Mouse (Mus musculus) forebrain, embryonic 15.5 days (tissue): ENCODE measurements around the gene Peli2. TPM values are rescaled to one million over a fixed set of nuclear protein-coding genes. Genes with fewer than 3 reads are reported as not detected.
A peak's percentile ranks its signal among the peaks of the same experiment; 100 is the strongest.

ENCODE experiments used
- ATAC-seq: fragments of 200-750 bp; cut with Nextera tagmentation; replicated peaks from 2 replicates; pipeline ENCODE4 v1.8.0; 2017; ENCODE audit warnings: mild to moderate bottlenecking, moderate TSS enrichment, moderate library complexity
- H3K27ac ChIP-seq: fragments of 300-500 bp; sonication (generic); replicated peaks from 2 replicates; pipeline ENCODE4 v1.5.1; 2015; ENCODE audit warnings: mild to moderate bottlenecking, inconsistent platforms
- H3K27me3 ChIP-seq: fragments of 300-500 bp; sonication (generic); 2 replicates; pipeline ENCODE4 v1.6.1; 2015; ENCODE audit warnings: inconsistent platforms
- H3K36me3 ChIP-seq: fragments of 300-500 bp; sonication (generic); 2 replicates; pipeline ENCODE4 v1.6.1; 2015; ENCODE audit warnings: mild to moderate bottlenecking, inconsistent platforms
- H3K4me1 ChIP-seq: fragments of 300-500 bp; sonication (generic); 2 replicates; pipeline ENCODE4 v1.6.1; 2015; ENCODE audit warnings: inconsistent platforms
- H3K4me2 ChIP-seq: fragments of 300-500 bp; sonication (generic); replicated peaks from 2 replicates; pipeline ENCODE4 v1.6.1; 2015; ENCODE audit warnings: mild to moderate bottlenecking, inconsistent platforms
- H3K4me3 ChIP-seq: fragments of 300-500 bp; sonication (generic); 2 replicates; pipeline ENCODE4 v1.5.1; 2015; ENCODE audit warnings: mild to moderate bottlenecking, inconsistent platforms
- H3K9ac ChIP-seq: fragments of 300-500 bp; sonication (generic); replicated peaks from 2 replicates; pipeline ENCODE4 v1.6.1; 2015; ENCODE audit warnings: mild to moderate bottlenecking, inconsistent platforms
- H3K9me3 ChIP-seq: fragments of 300-500 bp; sonication (generic); 2 replicates; pipeline ENCODE4 v1.6.1; 2016; ENCODE audit warnings: inconsistent platforms
- WGBS: fragments of 180-500 bp; shearing (Covaris S2); methylation state at CpG from one replicate; pipeline ENCODE4 v1.1.7; 2015; ENCODE audit warnings: mixed read lengths; 5-methylcytosine and 5-hydroxymethylcytosine counted together
- polyA plus RNA-seq: library from polyadenylated mRNA; unstranded; fragments of >200 nt; fragmentation: Nextera tagmentation; extraction: Ambion mirVana; gene quantifications from 2 replicates; pipeline ENCODE4 v1.2.1, GENCODE M21; 2015

The Peli2 gene
- polyA plus RNA-seq, 1 experiment from 2014 or later, result 11.6 TPM

- Histone ChIP-seq H3K4me2 (no peak overlapping the region), H3K36me3 (no peaks in the 10 kb centered on the region), H3K9me3 (no peaks in the 10 kb centered on the region), H3K9ac (no peak overlapping the region), H3K4me3 (no peak overlapping the region), H3K4me1 (peaks cover 2% of the 10 kb centered on the region; the same call in 1 of the 2 replicates), H3K27me3 (no peaks in the 10 kb centered on the region), H3K27ac (no peak overlapping the region)
- WGBS, result 96% methylated on average over 11 of the region's 11 CpGs
- ATAC-seq, result no peak
Measured at GRCm38 (mm10) chr14:48212839-48213238, 92.2 kb downstream of the Peli2 start.

GRCm38 (mm10) chr14:48213593-48213992 is 93.0 kb downstream of the Peli2 start:
- no peak; the same call in 1 of the 2 replicates for ATAC-seq
- H3K9me3 ChIP-seq, result no peaks in the 10 kb centered on the region
- H3K9ac ChIP-seq, result no peak overlapping the region
- no peak overlapping the region for H3K4me2 ChIP-seq
- H3K4me1 ChIP-seq, result no peaks in the 10 kb centered on the region
- H3K27me3 ChIP-seq, result no peaks in the 10 kb centered on the region
- no peaks in the 10 kb centered on the region for H3K36me3 ChIP-seq
- 80% methylated on average over 15 of the region's 15 CpGs for WGBS
- H3K4me3 ChIP-seq, result no peak overlapping the region
- no peak overlapping the region for H3K27ac ChIP-seq

GRCm38 (mm10) chr14:48222051-48222450 is 101.4 kb downstream of the Peli2 start:
- H3K4me3 ChIP-seq, result no peak overlapping the region
- H3K4me1 ChIP-seq, result peaks cover 8% of the 10 kb centered on the region; the same call in 1 of the 2 replicates
- ATAC-seq, result no peak
- H3K27ac ChIP-seq, result no peak overlapping the region
- no peak overlapping the region for H3K4me2 ChIP-seq
- H3K9me3 ChIP-seq, result no peaks in the 10 kb centered on the region
- WGBS, result 82% methylated on average over 9 of the region's 9 CpGs
- no peaks in the 10 kb centered on the region for H3K27me3 ChIP-seq
- no peak overlapping the region for H3K9ac ChIP-seq
- no peaks in the 10 kb centered on the region for H3K36me3 ChIP-seq

GRCm38 (mm10) chr14:48222684-48223083 is 102.1 kb downstream of the Peli2 start:
- H3K36me3 ChIP-seq, result no peaks in the 10 kb centered on the region
- H3K4me3 ChIP-seq, result no peak overlapping the region
- H3K27me3 ChIP-seq, result no peaks in the 10 kb centered on the region
- no peak overlapping the region for H3K27ac ChIP-seq
- H3K4me1 ChIP-seq, result peaks cover 8% of the 10 kb centered on the region; the same call in 1 of the 2 replicates
- H3K4me2 ChIP-seq, result no peak overlapping the region
- WGBS, result 77% methylated on average over 9 of the region's 9 CpGs
- no peak overlapping the region for H3K9ac ChIP-seq
- no peaks in the 10 kb centered on the region for H3K9me3 ChIP-seq
- ATAC-seq, result no peak

GRCm38 (mm10) chr14:48224203-48224602 is 103.6 kb downstream of the Peli2 start:
- Histone ChIP-seq H3K4me1 (peaks cover 8% of the 10 kb centered on the region; the same call in 1 of the 2 replicates), H3K27me3 (no peaks in the 10 kb centered on the region), H3K9me3 (no peaks in the 10 kb centered on the region), H3K9ac (no peak overlapping the region), H3K4me3 (no peak overlapping the region), H3K27ac (0 out of 2 replicates have a peak overlapping the region, but pooled peaks have one; percentile 12), H3K4me2 (no peak overlapping the region), H3K36me3 (no peaks in the 10 kb centered on the region)
- ATAC-seq, result no peak
- WGBS, result 82% methylated on average over 1 of the region's 1 CpGs

GRCm38 (mm10) chr14:48224861-48225300 is 104.3 kb downstream of the Peli2 start:
- WGBS, result 43% methylated on average over 5 of the region's 5 CpGs
- no peak overlapping the region for H3K4me2 ChIP-seq
- H3K36me3 ChIP-seq, result no peaks in the 10 kb centered on the region
- H3K4me1 ChIP-seq, result peaks cover 8% of the 10 kb centered on the region; the same call in 1 of the 2 replicates
- H3K27me3 ChIP-seq, result no peaks in the 10 kb centered on the region
- H3K9ac ChIP-seq, result no peak overlapping the region
- ATAC-seq, result no peak
- no peak overlapping the region for H3K4me3 ChIP-seq
- peak overlapping the region; percentile 12; the same call in 1 of the 2 replicates for H3K27ac ChIP-seq
- H3K9me3 ChIP-seq, result no peaks in the 10 kb centered on the region

GRCm38 (mm10) chr14:48225810-48226446 is 105.3 kb downstream of the Peli2 start:
- no peaks in the 10 kb centered on the region for H3K9me3 ChIP-seq
- H3K4me1 ChIP-seq, result 0 out of 2 replicates have a peak, but pooled peaks cover 4% of the 10 kb centered on the region
- no peak overlapping the region for H3K27ac ChIP-seq
- 76% methylated on average over 7 of the region's 7 CpGs for WGBS
- no peak; the same call in 1 of the 2 replicates for ATAC-seq
- H3K4me2 ChIP-seq, result no peak overlapping the region
- H3K4me3 ChIP-seq, result no peak overlapping the region
- H3K36me3 ChIP-seq, result no peaks in the 10 kb centered on the region
- H3K9ac ChIP-seq, result no peak overlapping the region
- no peaks in the 10 kb centered on the region for H3K27me3 ChIP-seq

- no peaks in the 10 kb centered on the region for H3K36me3 ChIP-seq
- WGBS, result 73% methylated on average over 10 of the region's 10 CpGs
- H3K4me1 ChIP-seq, result 0 out of 2 replicates have a peak, but pooled peaks cover 4% of the 10 kb centered on the region
- H3K27me3 ChIP-seq, result no peaks in the 10 kb centered on the region
- H3K4me2 ChIP-seq, result no peak overlapping the region
- H3K9me3 ChIP-seq, result no peaks in the 10 kb centered on the region
- H3K27ac ChIP-seq, result no peak overlapping the region
- H3K4me3 ChIP-seq, result no peak overlapping the region
- no peak overlapping the region for H3K9ac ChIP-seq
- ATAC-seq, result no peak
Measured at GRCm38 (mm10) chr14:48226759-48227158, 106.1 kb downstream of the Peli2 start.

GRCm38 (mm10) chr14:48234785-48235519 is 114.3 kb downstream of the Peli2 start:
- Histone ChIP-seq H3K4me3 (no peak overlapping the region), H3K27ac (no peak overlapping the region), H3K4me2 (no peak overlapping the region), H3K9ac (no peak overlapping the region), H3K9me3 (no peaks in the 10 kb centered on the region), H3K27me3 (no peaks in the 10 kb centered on the region), H3K4me1 (peaks cover 9% of the 10 kb centered on the region; the same call in 1 of the 2 replicates), H3K36me3 (no peaks in the 10 kb centered on the region)
- 64% methylated on average over 20 of the region's 20 CpGs for WGBS
- ATAC-seq, result peak; percentile 55

- WGBS, result 85% methylated on average over 7 of the region's 7 CpGs
- H3K4me3 ChIP-seq, result no peak overlapping the region
- H3K4me2 ChIP-seq, result no peak overlapping the region
- no peak overlapping the region for H3K9ac ChIP-seq
- H3K36me3 ChIP-seq, result no peaks in the 10 kb centered on the region
- H3K27me3 ChIP-seq, result no peaks in the 10 kb centered on the region
- H3K27ac ChIP-seq, result no peak overlapping the region
- H3K9me3 ChIP-seq, result no peaks in the 10 kb centered on the region
- H3K4me1 ChIP-seq, result 0 out of 2 replicates have a peak, but pooled peaks cover 4% of the 10 kb centered on the region
- ATAC-seq, result no peak
Measured at GRCm38 (mm10) chr14:48241335-48241734, 120.7 kb downstream of the Peli2 start.

- WGBS, result 58% methylated on average over 3 of the region's 3 CpGs
Measured at GRCm38 (mm10) chr14:48246236-48246635, 125.6 kb downstream of the Peli2 start.

GRCm38 (mm10) chr14:48246963-48247362 is 126.3 kb downstream of the Peli2 start:
- no peak for ATAC-seq
- no peak overlapping the region for H3K9ac ChIP-seq
- H3K27ac ChIP-seq, result peak overlapping the region; percentile 18; the same call in 1 of the 2 replicates
- H3K4me1 ChIP-seq, result 0 out of 2 replicates have a peak, but pooled peaks cover 7% of the 10 kb centered on the region
- H3K9me3 ChIP-seq, result no peaks in the 10 kb centered on the region
- H3K27me3 ChIP-seq, result no peaks in the 10 kb centered on the region
- H3K4me3 ChIP-seq, result no peak overlapping the region
- H3K4me2 ChIP-seq, result no peak overlapping the region
- H3K36me3 ChIP-seq, result no peaks in the 10 kb centered on the region
- 71% methylated on average over 9 of the region's 9 CpGs for WGBS

More at GRCm38 (mm10) chr14:48246236-48246635, 125.6 kb downstream of the Peli2 start:
- H3K4me1 ChIP-seq, result 0 out of 2 replicates have a peak, but pooled peaks cover 7% of the 10 kb centered on the region
- no peak overlapping the region for H3K4me2 ChIP-seq
- no peaks in the 10 kb centered on the region for H3K27me3 ChIP-seq
- no peak overlapping the region for H3K4me3 ChIP-seq
- no peak overlapping the region for H3K9ac ChIP-seq
- no peaks in the 10 kb centered on the region for H3K36me3 ChIP-seq
- no peaks in the 10 kb centered on the region for H3K9me3 ChIP-seq
- ATAC-seq, result no peak
- no peak overlapping the region for H3K27ac ChIP-seq
